Mouse (Mus musculus) heart, embryonic 14.5 days (tissue): ENCODE data around the gene Crlf1. TPM values are rescaled to one million over a fixed set of nuclear protein-coding genes. Genes with fewer than 3 reads are reported as not detected.

Experiments used
- ATAC-seq: fragments of 200-750 bp; cut with Nextera tagmentation; 2 replicates; pipeline ENCODE4 v1.8.0; 2017; ENCODE audit warnings: low read depth, moderate TSS enrichment; ENCODE audit not compliant: insufficient number of reproducible peaks, insufficient read depth, low FRiP score
- H3K27ac ChIP-seq, 2 experiments: fragments of 200-500 bp in 1 of 2; fragments of 300-500 bp in 1 of 2; sonication (generic) in 1 of 2; replicated peaks in 1 of 2; 2 replicates each; pipeline ENCODE4 v1.5.1; 2012 to 2014; ENCODE audit warnings: low read depth in 2 of 2, low read length in 2 of 2, control low read depth in 1 of 2, mild to moderate bottlenecking in 1 of 2, mixed read lengths in 1 of 2; ENCODE audit not compliant: control insufficient read depth in 1 of 2, insufficient read depth in 1 of 2
- H3K27me3 ChIP-seq: fragments of 300-500 bp; sonication (generic); 2 replicates; pipeline ENCODE4 v1.6.1; 2014; ENCODE audit warnings: mild to moderate bottlenecking, low read length, control low read depth; ENCODE audit not compliant: control insufficient read depth, insufficient read depth
- H3K36me3 ChIP-seq: fragments of 300-500 bp; sonication (generic); 2 replicates; pipeline ENCODE4 v1.6.1; 2014; ENCODE audit warnings: mild to moderate bottlenecking, control low read depth, low read length, mixed read lengths; ENCODE audit not compliant: control insufficient read depth, insufficient read depth
- H3K4me1 ChIP-seq, 2 experiments: fragments of 200-500 bp in 1 of 2; fragments of 300-500 bp in 1 of 2; sonication (generic) in 1 of 2; 2 replicates each; pipeline ENCODE4 v1.6.1; 2012 to 2014; ENCODE audit warnings: low read length in 2 of 2, control low read depth in 1 of 2, mixed read lengths in 1 of 2; ENCODE audit not compliant: control insufficient read depth in 2 of 2, insufficient read depth in 2 of 2
- H3K4me2 ChIP-seq: fragments of 300-500 bp; sonication (generic); 2 replicates; pipeline ENCODE4 v1.6.1; 2014; ENCODE audit warnings: mild to moderate bottlenecking, low read length
- H3K4me3 ChIP-seq, 2 experiments: fragments of 200-500 bp in 1 of 2; fragments of 300-500 bp in 1 of 2; sonication (generic) in 1 of 2; 2 replicates each; pipeline ENCODE4 v1.5.1; 2012 to 2014; ENCODE audit warnings: low read length in 2 of 2, mild to moderate bottlenecking in 2 of 2, control low read depth in 1 of 2, low read depth in 1 of 2, moderate library complexity in 1 of 2; ENCODE audit not compliant: control insufficient read depth in 1 of 2, insufficient read depth in 1 of 2
- H3K9ac ChIP-seq: fragments of 300-500 bp; sonication (generic); 2 replicates; pipeline ENCODE4 v1.6.1; 2014; ENCODE audit warnings: mild to moderate bottlenecking, low read length
- H3K9me3 ChIP-seq: fragments of 300-500 bp; sonication (generic); 2 replicates; pipeline ENCODE4 v1.6.1; 2016; ENCODE audit warnings: low read length, control low read depth; ENCODE audit not compliant: control insufficient read depth
- WGBS: fragments of 180-500 bp; shearing (Covaris S2); extraction: QIAGEN DNeasy Blood & Tissue Kit; methylation state at CpG from one replicate; pipeline ENCODE4 v1.1.7; 2014; 5-methylcytosine and 5-hydroxymethylcytosine counted together
- polyA plus RNA-seq: library from polyadenylated mRNA; unstranded; fragments of >200 nt; fragmentation: Nextera tagmentation; extraction: Ambion mirVana; gene quantifications from 2 replicates; pipeline ENCODE4 v1.2.1, GENCODE M21; 2014

The Crlf1 gene
- 0.42 and 2.0 TPM in 2 replicates for polyA plus RNA-seq

- no peak for ATAC-seq
- Histone ChIP-seq H3K4me3 (peak within 1 kb of the TSS; percentile 31 to 34), H3K9ac (0 out of 2 replicates have a peak within 1 kb of the TSS, but pooled peaks have one; percentile 3), H3K27me3 (peaks cover 100% of the 10 kb centered on the region), H3K4me2 (peak within 1 kb of the TSS; percentile 74), H3K36me3 (no peaks in the 10 kb centered on the region), H3K9me3 (no peaks in the 10 kb centered on the region), H3K27ac (no peak within 1 kb of the TSS), H3K4me1 (peaks cover 12 to 37% of the 10 kb centered on the region in 2 experiments; a peak in 3 of 4 replicates)
- whole genome bisulfite sequencing, result under 1% methylated on average over 76 of the region's 93 CpGs
These were observed at the start of gene Crlf1 for GRCm38 (mm10) chr8:70492664-70493640. Crlf1 (plus strand) TSS chr8:70493158.

DNA sequence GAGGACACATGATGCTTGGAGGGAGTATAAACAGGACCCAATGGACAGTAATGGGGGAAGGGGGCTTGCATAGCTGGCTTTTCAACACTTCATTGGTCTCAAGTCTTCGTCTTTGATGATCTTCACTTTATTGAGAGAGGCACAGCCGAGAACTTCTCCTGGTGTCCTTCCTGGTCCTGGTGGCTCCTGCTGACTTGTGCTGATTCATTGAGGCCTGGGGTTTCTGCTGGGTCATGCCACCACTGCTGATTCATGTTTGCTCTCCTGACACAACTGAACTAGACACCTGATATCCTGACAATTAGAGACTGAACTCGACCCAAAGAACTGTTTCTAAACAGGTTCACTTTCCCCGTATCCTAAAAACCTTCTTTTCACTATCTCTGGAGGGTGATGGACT, 49.6 kb upstream of the Crlf1 start:
- H3K4me1 ChIP-seq, result peaks cover 3 to 11% of the 10 kb centered on the region in 2 experiments; a peak in 3 of 4 replicates
- no peaks in the 10 kb centered on the region for H3K36me3 ChIP-seq
- H3K9ac ChIP-seq, result no peak overlapping the region
- no peaks in the 10 kb centered on the region for H3K27me3 ChIP-seq
- no peak overlapping the region for H3K27ac ChIP-seq
- H3K4me2 ChIP-seq, result no peak overlapping the region
- H3K9me3 ChIP-seq, result no peaks in the 10 kb centered on the region
- ATAC-seq, result no peak
- H3K4me3 ChIP-seq, result no peak overlapping the region
- WGBS, result 72% methylated on average over 4 of the region's 4 CpGs

- peaks cover 3 to 7% of the 10 kb centered on the region in 2 experiments; a peak in 2 of 4 replicates for H3K4me1 ChIP-seq
- no peaks in the 10 kb centered on the region for H3K27me3 ChIP-seq
- H3K36me3 ChIP-seq, result peaks cover 13% of the 10 kb centered on the region; the same call in 1 of the 2 replicates
- H3K9ac ChIP-seq, result no peak overlapping the region
- no peak overlapping the region for H3K4me3 ChIP-seq
- ATAC-seq, result no peak
- H3K27ac ChIP-seq, result no peak overlapping the region
- no peaks in the 10 kb centered on the region for H3K9me3 ChIP-seq
- no peak overlapping the region for H3K4me2 ChIP-seq
- 61% methylated on average over 1 of the region's 1 CpGs for WGBS
These were observed 47.0 kb upstream of the Crlf1 start for GRCm38 (mm10) chr8:70445988-70446387.

DNA sequence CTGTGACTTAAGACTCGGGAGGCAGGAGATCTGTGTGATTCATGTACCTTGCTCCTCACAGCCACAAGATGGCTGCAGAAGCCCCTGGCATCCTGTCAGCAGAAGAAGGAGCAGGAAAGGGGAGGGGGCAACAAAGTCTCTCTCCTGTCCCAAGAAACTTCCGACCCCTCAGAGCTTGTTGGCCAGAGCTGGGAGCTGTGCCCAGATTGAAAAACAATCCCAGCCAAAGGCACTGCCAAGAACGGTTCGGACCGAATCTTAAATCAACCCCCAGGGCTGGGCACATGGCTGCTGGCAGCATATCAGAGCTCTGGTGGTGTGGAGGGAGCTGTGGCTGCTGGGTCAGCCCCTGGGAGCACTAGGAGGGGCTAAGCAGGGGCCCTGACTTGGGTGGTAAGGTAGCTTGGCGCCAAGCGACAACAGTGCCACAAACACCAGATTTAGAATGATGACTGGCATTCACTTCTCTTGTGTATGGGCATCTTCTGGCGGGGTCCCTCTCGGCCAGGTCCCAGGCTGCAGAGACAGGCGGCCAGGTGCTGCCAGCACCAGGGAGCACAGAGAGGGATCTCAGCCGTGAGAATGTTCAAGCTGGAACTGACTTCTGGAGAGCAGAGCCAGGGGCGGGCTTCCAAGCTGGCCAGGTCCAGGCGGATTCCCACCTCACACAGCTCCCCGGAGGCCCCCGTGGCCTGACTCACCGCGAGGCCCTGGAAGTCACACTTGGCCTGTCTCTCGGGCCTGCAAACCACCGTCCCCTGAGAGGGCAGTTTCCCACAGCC, 45.1 kb upstream of the Crlf1 start:
- peaks cover 9 to 18% of the 10 kb centered on the region in 2 experiments; a peak in 2 of 4 replicates for H3K4me1 ChIP-seq
- H3K9ac ChIP-seq, result 0 out of 2 replicates have a peak overlapping the region, but pooled peaks have one; percentile 10
- H3K27ac ChIP-seq, result peak overlapping the region in 1 of 2 experiments; percentile 2; a peak in 1 of 4 replicates
- H3K27me3 ChIP-seq, result peaks cover 7% of the 10 kb centered on the region; the same call in 1 of the 2 replicates
- peaks cover 26% of the 10 kb centered on the region; the same call in 1 of the 2 replicates for H3K36me3 ChIP-seq
- no peaks in the 10 kb centered on the region for H3K9me3 ChIP-seq
- no peak overlapping the region for H3K4me2 ChIP-seq
- 54% methylated on average over 19 of the region's 19 CpGs for WGBS
- ATAC-seq, result no peak
- H3K4me3 ChIP-seq, result no peak overlapping the region

- Histone ChIP-seq H3K4me1 (peaks cover 26 to 37% of the 10 kb centered on the region in 2 experiments), H3K4me2 (peak overlapping the region; percentile 31; the same call in 1 of the 2 replicates), H3K9ac (no peak overlapping the region), H3K4me3 (no peak overlapping the region), H3K36me3 (peaks cover 26% of the 10 kb centered on the region; the same call in 1 of the 2 replicates), H3K27ac (no peak overlapping the region), H3K27me3 (peaks cover 7% of the 10 kb centered on the region; the same call in 1 of the 2 replicates), H3K9me3 (no peaks in the 10 kb centered on the region)
- ATAC-seq, result peak; percentile 9; the same call in 1 of the 2 replicates
- WGBS, result 41% methylated on average over 52 of the region's 52 CpGs
These were observed 40.6 kb upstream of the Crlf1 start for GRCm38 (mm10) chr8:70452196-70452966.

GRCm38 (mm10) chr8:70453852-70454251, 39.1 kb upstream of the Crlf1 start:
- H3K27ac ChIP-seq, result peak overlapping the region; percentile 10 to 69
- H3K9ac ChIP-seq, result peak overlapping the region; percentile 43; the same call in 1 of the 2 replicates
- peaks cover 23 to 30% of the 10 kb centered on the region in 2 experiments for H3K4me1 ChIP-seq
- peaks cover 7% of the 10 kb centered on the region; the same call in 1 of the 2 replicates for H3K27me3 ChIP-seq
- no peak overlapping the region for H3K4me2 ChIP-seq
- 44% methylated on average over 5 of the region's 5 CpGs for WGBS
- no peak overlapping the region for H3K4me3 ChIP-seq
- no peak for ATAC-seq
- peaks cover 26% of the 10 kb centered on the region; the same call in 1 of the 2 replicates for H3K36me3 ChIP-seq
- no peaks in the 10 kb centered on the region for H3K9me3 ChIP-seq
